Mouse (Mus musculus) small intestine, adult 2 months (tissue): ENCODE data around the gene Tmem107.

Experiments used
- CTCF ChIP-seq: fragments of 200-500 bp; IDR thresholded peaks from 2 replicates; pipeline ENCODE4 v1.5.1; 2012; ENCODE audit warnings: low read depth, mild to moderate bottlenecking, control low read depth, inconsistent platforms, low read length, moderate library complexity, mixed read lengths; ENCODE audit not compliant: insufficient replicate concordance, insufficient read length; ENCODE audit errors: extremely low read depth
- POLR2A ChIP-seq: fragments of 200-500 bp; IDR thresholded peaks from 2 replicates; pipeline ENCODE4 v1.6.1; 2012; ENCODE audit warnings: low read depth, mild to moderate bottlenecking, control low read depth, inconsistent platforms, low read length, moderate library complexity

GRCm38 (mm10) chr11:69081613-69082012 lies 11.0 kb downstream of the Tmem107 start:
- TF ChIP-seq CTCF = no peak
- no peak for TF ChIP-seq POLR2A
